Mouse (Mus musculus): ENCODE measurements at regions not wholly inside any gene's neighbourhood (a gene's known extent, or its start where the extent isn't known, plus 50 kb on each side); places are given as distances from the start of the nearest gene placed in this dataset.

- H3K9ac ChIP-seq (ENCODE audit: low read depth, low read length, severe bottlenecking), result no peak overlapping the region
- DNase-seq (ENCODE audit: low spot score) (no peak), ATAC-seq (ENCODE audit: low FRiP score, low read depth) (no peak)
- TF ChIP-seq POLR2A (IDR thresholded peaks at IDR 0.05; ENCODE audit: borderline replicate concordance, extremely low read depth, insufficient read depth, insufficient read length), result no peak
- no peaks in the 10 kb centered on the region for H3K4me1 ChIP-seq (ENCODE audit: control insufficient read depth, insufficient read depth, low read length)
- H3K9me3 ChIP-seq (ENCODE audit: control insufficient read depth, low read length), result no peaks in the 10 kb centered on the region; the same call in 1 of the 2 replicates
- H3K4me2 ChIP-seq (replicated peaks; ENCODE audit: low read depth, low read length, severe bottlenecking), result no peak overlapping the region
- H3K4me3 ChIP-seq (replicated peaks; ENCODE audit: low read length), result no peak overlapping the region
- H3K36me3 ChIP-seq (ENCODE audit: control insufficient read depth, insufficient read depth, low read length), result no peaks in the 10 kb centered on the region
- H3K27me3 ChIP-seq (ENCODE audit: control insufficient read depth, insufficient read depth, low read length), result no peaks in the 10 kb centered on the region
- H3K27ac ChIP-seq (replicated peaks; ENCODE audit: low read depth, low read length), result no peak overlapping the region
- 84% methylated on average over 5 of the region's 5 CpGs for WGBS
These were observed 93.6 kb upstream of the Pmfbp1 start for GRCm38 (mm10) chr8:109400192-109400591.

DNA sequence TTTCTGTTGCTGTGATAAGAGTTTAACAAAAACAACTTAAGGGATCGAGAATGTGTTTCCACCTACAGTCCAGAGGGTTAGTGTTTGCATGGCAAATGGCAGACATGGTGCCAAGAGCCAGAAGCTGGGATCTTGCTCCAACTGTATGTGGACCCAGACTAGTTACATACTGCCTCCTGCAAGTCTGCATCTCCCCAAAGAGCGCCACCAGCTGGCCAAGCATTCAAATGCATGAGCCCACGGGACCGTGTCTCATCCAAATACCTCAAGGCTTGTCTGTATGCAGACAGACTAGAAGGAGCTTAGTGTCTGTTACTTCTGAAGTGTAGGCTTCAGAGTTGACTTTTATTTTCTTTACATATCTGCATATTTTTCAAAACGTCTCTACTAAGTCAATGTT is 85.9 kb upstream of the Pmfbp1 start:
- H3K9me3 ChIP-seq (ENCODE audit: control insufficient read depth, low read length), result no peaks in the 10 kb centered on the region
- TF ChIP-seq POLR2A (IDR thresholded peaks at IDR 0.05; ENCODE audit: borderline replicate concordance, extremely low read depth, insufficient read depth, insufficient read length), result no peak
- no peak for ATAC-seq (ENCODE audit: low FRiP score, low read depth)
- 66% methylated on average over 5 of the region's 5 CpGs for WGBS
- no peak for DNase-seq (ENCODE audit: low spot score)
- H3K36me3 ChIP-seq (ENCODE audit: control insufficient read depth, insufficient read depth, low read length), result no peaks in the 10 kb centered on the region
- H3K27ac ChIP-seq (replicated peaks; ENCODE audit: low read depth, low read length), result no peak overlapping the region
- no peak overlapping the region for H3K4me2 ChIP-seq (replicated peaks; ENCODE audit: low read depth, low read length, severe bottlenecking)
- no peak overlapping the region for H3K9ac ChIP-seq (ENCODE audit: low read depth, low read length, severe bottlenecking)
- no peak overlapping the region for H3K4me3 ChIP-seq (replicated peaks; ENCODE audit: low read length)
- H3K27me3 ChIP-seq (ENCODE audit: control insufficient read depth, insufficient read depth, low read length), result no peaks in the 10 kb centered on the region
- H3K4me1 ChIP-seq (ENCODE audit: control insufficient read depth, insufficient read depth, low read length), result no peaks in the 10 kb centered on the region

DNA sequence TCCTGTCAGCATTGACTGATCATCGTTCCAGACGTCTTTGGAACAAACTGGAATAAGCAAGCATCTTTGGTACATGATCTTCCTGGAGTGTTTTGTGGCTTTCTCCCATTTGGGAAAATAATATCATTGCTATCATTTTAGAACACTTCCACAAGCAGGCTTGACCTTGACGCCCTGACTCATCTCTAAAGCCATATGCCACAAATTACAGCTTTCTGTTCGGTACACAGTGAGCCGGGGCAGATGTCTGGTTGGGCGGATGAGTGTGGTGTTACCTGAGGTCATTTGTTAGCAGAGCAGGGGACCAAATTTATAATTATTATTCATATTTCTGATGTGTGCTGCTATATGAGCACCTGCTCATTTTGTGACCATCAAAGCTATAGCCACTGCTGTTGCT is 83.3 kb upstream of the Pmfbp1 start:
- H3K27me3 ChIP-seq (ENCODE audit: control insufficient read depth, insufficient read depth, low read length), result no peaks in the 10 kb centered on the region
- H3K4me2 ChIP-seq (replicated peaks; ENCODE audit: low read depth, low read length, severe bottlenecking), result no peak overlapping the region
- ATAC-seq (ENCODE audit: low FRiP score, low read depth), result no peak
- no peak overlapping the region for H3K9ac ChIP-seq (ENCODE audit: low read depth, low read length, severe bottlenecking)
- no peak for TF ChIP-seq POLR2A (IDR thresholded peaks at IDR 0.05; ENCODE audit: borderline replicate concordance, extremely low read depth, insufficient read depth, insufficient read length)
- WGBS, result 77% methylated on average over 6 of the region's 6 CpGs
- H3K9me3 ChIP-seq (ENCODE audit: control insufficient read depth, low read length), result no peaks in the 10 kb centered on the region
- H3K27ac ChIP-seq (replicated peaks; ENCODE audit: low read depth, low read length), result no peak overlapping the region
- H3K4me3 ChIP-seq (replicated peaks; ENCODE audit: low read length), result no peak overlapping the region
- DNase-seq (ENCODE audit: low spot score), result no peak
- no peaks in the 10 kb centered on the region for H3K4me1 ChIP-seq (ENCODE audit: control insufficient read depth, insufficient read depth, low read length)
- no peaks in the 10 kb centered on the region for H3K36me3 ChIP-seq (ENCODE audit: control insufficient read depth, insufficient read depth, low read length)

GRCm38 (mm10) chr8:109413386-109413785 is 80.4 kb upstream of the Pmfbp1 start:
- no peaks in the 10 kb centered on the region for H3K27me3 ChIP-seq (ENCODE audit: control insufficient read depth, insufficient read depth, low read length)
- 96% methylated on average over 5 of the region's 5 CpGs for WGBS

DNA sequence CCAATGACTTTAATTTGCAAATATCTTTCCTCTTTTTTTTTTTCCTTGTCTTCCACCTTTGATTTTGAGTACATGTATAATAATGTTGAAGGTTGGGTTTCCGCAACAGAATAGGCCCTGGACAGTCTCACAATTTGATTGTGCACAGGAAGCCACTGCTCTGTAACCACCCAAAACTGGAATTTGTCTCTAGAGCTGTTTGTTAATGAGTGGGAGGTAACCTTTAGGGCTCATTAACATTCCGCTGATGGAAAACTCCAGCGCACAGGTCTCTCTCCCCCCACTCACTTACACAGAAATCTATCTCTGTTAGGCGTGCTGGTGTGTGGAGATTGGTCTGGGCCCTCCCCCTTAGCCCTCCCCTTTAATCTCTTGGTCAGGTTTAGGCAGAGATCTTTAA is 78.5 kb upstream of the Pmfbp1 start:
- DNase-seq (ENCODE audit: low spot score), result no peak
- Histone ChIP-seq H3K9me3 (ENCODE audit: control insufficient read depth, low read length) (no peaks in the 10 kb centered on the region), H3K4me2 (replicated peaks; ENCODE audit: low read depth, low read length, severe bottlenecking) (no peak overlapping the region), H3K36me3 (ENCODE audit: control insufficient read depth, insufficient read depth, low read length) (no peaks in the 10 kb centered on the region), H3K4me1 (ENCODE audit: control insufficient read depth, insufficient read depth, low read length) (no peaks in the 10 kb centered on the region), H3K9ac (ENCODE audit: low read depth, low read length, severe bottlenecking) (no peak overlapping the region), H3K4me3 (replicated peaks; ENCODE audit: low read length) (no peak overlapping the region), H3K27me3 (ENCODE audit: control insufficient read depth, insufficient read depth, low read length) (no peaks in the 10 kb centered on the region), H3K27ac (replicated peaks; ENCODE audit: low read depth, low read length) (no peak overlapping the region)
- WGBS, result 53% methylated on average over 4 of the region's 4 CpGs
- TF ChIP-seq POLR2A (IDR thresholded peaks at IDR 0.05; ENCODE audit: borderline replicate concordance, extremely low read depth, insufficient read depth, insufficient read length), result no peak
- ATAC-seq (ENCODE audit: low FRiP score, low read depth), result no peak

More at GRCm38 (mm10) chr8:109413386-109413785, 80.4 kb upstream of the Pmfbp1 start:
- Histone ChIP-seq H3K4me3 (replicated peaks; ENCODE audit: low read length) (no peak overlapping the region), H3K36me3 (ENCODE audit: control insufficient read depth, insufficient read depth, low read length) (no peaks in the 10 kb centered on the region), H3K4me1 (ENCODE audit: control insufficient read depth, insufficient read depth, low read length) (no peaks in the 10 kb centered on the region), H3K4me2 (replicated peaks; ENCODE audit: low read depth, low read length, severe bottlenecking) (no peak overlapping the region), H3K9ac (ENCODE audit: low read depth, low read length, severe bottlenecking) (no peak overlapping the region), H3K27ac (replicated peaks; ENCODE audit: low read depth, low read length) (no peak overlapping the region), H3K9me3 (ENCODE audit: control insufficient read depth, low read length) (no peaks in the 10 kb centered on the region)
- DNase-seq (ENCODE audit: low spot score) (no peak), ATAC-seq (ENCODE audit: low FRiP score, low read depth) (no peak)
- no peak for TF ChIP-seq POLR2A (IDR thresholded peaks at IDR 0.05; ENCODE audit: borderline replicate concordance, extremely low read depth, insufficient read depth, insufficient read length)

DNA sequence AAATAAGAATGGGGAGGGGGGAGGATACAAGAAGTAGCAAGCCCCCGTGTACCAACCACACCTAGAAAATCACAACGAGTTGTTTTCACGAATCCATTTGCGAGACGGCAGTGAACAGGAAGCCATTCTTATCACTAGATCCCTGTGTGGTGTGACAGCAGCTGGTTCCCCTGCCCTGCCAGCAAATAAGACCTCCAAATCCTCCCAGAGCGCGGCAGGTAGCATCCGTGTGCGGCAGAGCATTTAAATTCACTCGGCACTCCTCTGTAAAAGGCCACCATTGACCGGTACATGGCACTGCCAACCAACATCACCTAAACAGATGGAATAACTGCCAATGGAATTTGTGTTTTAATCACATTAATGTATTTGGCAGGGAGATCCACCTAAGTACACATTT is 77.9 kb upstream of the Pmfbp1 start:
- Histone ChIP-seq H3K27ac (replicated peaks; ENCODE audit: low read depth, low read length) (no peak overlapping the region), H3K4me3 (replicated peaks; ENCODE audit: low read length) (no peak overlapping the region), H3K4me2 (replicated peaks; ENCODE audit: low read depth, low read length, severe bottlenecking) (no peak overlapping the region), H3K4me1 (ENCODE audit: control insufficient read depth, insufficient read depth, low read length) (no peaks in the 10 kb centered on the region), H3K9me3 (ENCODE audit: control insufficient read depth, low read length) (no peaks in the 10 kb centered on the region), H3K27me3 (ENCODE audit: control insufficient read depth, insufficient read depth, low read length) (no peaks in the 10 kb centered on the region), H3K36me3 (ENCODE audit: control insufficient read depth, insufficient read depth, low read length) (no peaks in the 10 kb centered on the region), H3K9ac (ENCODE audit: low read depth, low read length, severe bottlenecking) (no peak overlapping the region)
- DNase-seq (ENCODE audit: low spot score) (no peak), ATAC-seq (ENCODE audit: low FRiP score, low read depth) (no peak)
- no peak for TF ChIP-seq POLR2A (IDR thresholded peaks at IDR 0.05; ENCODE audit: borderline replicate concordance, extremely low read depth, insufficient read depth, insufficient read length)
- WGBS, result 81% methylated on average over 11 of the region's 11 CpGs
